Mouse (Mus musculus) thymus, postnatal 36 days (tissue): Measurements from ENCODE around the gene Bco1.

Source experiments
- DNase-seq, 2 experiments: peaks; one replicate each; pipeline ENCODE4 v3.0.0; 2022; ENCODE audit warnings: mixed read lengths in 2 of 2

Gene Bco1

DNA sequence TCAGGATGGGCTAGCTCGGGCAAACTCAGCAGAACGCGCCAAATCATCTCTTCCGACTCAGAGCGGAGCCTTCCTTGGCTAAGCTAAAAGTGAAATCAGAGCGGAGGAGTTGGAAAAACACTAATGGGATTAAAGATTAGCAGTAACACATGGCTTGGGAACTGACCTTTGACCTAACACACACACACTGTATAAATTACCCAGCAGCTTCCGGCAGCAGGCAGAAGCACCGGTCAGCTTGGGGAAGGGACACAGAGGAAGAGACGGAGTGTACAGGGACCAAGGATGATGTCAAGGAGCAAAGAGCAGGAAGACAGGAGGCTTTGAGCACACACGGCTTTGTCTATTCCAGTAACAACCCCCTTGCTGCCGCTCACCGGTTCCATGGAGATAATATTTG lies at the start of gene Bco1:
Gene Bco1, plus strand, starts transcription at position 208 of the 400 bp plus-strand sequence.
- no peak for DNase-seq

DNA sequence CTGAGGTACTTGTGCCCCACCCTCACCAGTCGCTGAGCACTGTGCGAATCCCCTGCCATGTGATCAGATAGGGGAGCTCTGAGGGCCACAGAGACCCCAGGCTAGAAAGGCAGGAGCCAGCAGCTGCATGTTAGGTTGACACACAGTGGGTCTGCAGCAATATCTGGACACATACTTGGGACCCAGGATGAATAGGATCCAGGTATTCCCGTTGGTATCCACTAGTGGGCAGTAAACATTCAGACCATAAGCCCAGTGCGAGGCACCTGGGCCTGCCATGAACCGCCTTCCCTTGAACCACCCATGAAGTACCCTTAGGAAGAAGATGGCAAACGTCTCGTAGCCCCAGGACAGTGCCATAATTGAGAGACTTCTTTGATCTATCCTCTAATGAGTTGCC lies 46.2 kb upstream of the Bco1 start:
- DNase-seq: no peak

GRCm38 (mm10) chr8:117050763-117051162 lies 44.9 kb upstream of the Bco1 start:
- DNase-seq: no peak

DNA sequence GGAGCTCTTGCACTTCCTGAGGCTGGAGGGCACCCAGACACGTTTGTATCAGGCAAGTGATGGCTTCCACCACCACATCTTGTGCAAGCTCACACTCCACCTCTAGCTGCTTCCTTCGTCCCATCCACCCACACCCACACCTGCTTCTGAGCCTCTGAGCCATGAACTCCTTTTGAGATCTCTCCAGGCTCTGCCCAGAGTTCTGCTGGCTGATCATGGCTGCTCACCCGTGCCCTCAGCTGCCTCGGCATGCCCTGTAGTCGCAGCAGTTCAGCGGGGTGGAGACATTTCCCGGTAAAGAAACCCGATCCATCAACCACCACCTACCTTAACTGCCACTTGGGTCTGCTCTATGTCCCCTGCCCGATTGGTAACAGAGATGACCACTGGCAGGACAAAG lies 44.3 kb upstream of the Bco1 start:
- no peak for DNase-seq

- peak; percentile 66 to 67 for DNase-seq
Measured at GRCm38 (mm10) chr8:117053135-117054079, 42.2 kb upstream of the Bco1 start.

DNA sequence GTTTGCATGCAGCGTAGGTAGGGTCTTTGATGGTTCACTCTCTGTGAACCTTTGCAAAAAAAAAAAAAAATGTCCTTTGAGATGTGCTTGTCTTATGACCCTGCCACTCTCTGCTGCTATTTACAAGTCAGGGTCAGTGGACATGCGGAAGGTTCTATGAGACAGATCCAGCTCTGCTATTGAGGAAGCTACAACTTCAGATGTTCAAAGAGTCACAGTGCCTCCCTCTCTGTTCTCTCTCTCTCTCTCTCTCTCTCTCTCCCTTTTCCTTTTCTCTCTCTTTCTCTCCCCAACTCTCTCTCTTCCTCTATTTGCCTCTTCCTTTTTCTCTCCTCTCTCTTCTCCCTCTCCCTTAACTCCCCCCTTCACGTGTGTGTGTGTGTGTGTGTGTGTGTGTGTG lies 41.5 kb upstream of the Bco1 start:
- DNase-seq: no peak

GRCm38 (mm10) chr8:117055097-117055496 lies 40.6 kb upstream of the Bco1 start:
- no peak for DNase-seq

GRCm38 (mm10) chr8:117059021-117059420 lies 36.6 kb upstream of the Bco1 start:
- no peak for DNase-seq

- DNase-seq: no peak
Measured at GRCm38 (mm10) chr8:117060306-117060705, 35.3 kb upstream of the Bco1 start.

- DNase-seq: no peak
Measured at GRCm38 (mm10) chr8:117061180-117061880, 34.3 kb upstream of the Bco1 start.

- no peak for DNase-seq
Measured at GRCm38 (mm10) chr8:117066955-117067354, 28.7 kb upstream of the Bco1 start.

- no peak for DNase-seq
Measured at GRCm38 (mm10) chr8:117067396-117067795, 28.3 kb upstream of the Bco1 start.

GRCm38 (mm10) chr8:117068294-117068693 lies 27.4 kb upstream of the Bco1 start:
- DNase-seq: no peak

- DNase-seq: no peak
Measured at GRCm38 (mm10) chr8:117069708-117070107, 25.9 kb upstream of the Bco1 start.

DNA sequence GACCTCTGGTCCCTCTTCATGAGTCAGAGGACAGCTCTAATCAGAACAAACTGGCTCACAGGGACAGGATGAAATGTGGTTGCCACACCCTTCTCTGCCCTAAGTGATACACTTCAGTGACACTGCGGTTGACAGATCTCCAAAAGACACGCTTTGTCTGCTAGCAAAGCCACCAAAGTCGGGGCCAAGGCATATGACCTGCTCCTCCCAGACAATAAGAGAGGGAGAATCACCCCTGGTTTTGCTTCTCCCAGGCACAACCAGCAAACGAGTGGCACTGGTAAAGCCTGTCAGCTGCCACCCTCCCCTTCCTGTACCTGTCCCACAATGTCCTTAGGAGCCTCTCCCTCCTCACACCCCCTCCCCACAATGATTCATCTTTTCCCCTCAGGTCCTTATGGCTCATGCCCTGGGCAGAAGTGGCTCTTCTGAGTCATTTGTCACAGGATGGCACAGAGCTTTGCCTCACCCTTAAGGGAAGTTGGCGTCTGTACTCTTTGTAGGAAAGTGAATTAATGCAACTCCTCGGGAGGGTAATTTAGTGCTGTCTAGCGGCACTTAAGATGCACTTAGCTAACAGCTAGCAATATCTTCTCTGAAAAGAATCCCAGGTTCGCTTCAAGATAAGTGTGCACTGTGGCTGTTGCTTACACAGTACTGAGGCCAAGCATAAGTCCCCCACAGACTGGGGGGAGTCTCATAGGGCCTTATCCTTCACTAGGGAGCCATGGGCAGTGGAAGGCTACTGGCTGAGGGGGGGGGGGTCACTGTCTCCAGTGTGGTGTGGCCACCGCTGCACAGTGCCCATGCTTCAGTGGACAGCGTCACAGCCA lies 21.1 kb upstream of the Bco1 start:
- no peak for DNase-seq

- DNase-seq: no peak
Measured at GRCm38 (mm10) chr8:117078367-117078926, 17.2 kb upstream of the Bco1 start.

DNA sequence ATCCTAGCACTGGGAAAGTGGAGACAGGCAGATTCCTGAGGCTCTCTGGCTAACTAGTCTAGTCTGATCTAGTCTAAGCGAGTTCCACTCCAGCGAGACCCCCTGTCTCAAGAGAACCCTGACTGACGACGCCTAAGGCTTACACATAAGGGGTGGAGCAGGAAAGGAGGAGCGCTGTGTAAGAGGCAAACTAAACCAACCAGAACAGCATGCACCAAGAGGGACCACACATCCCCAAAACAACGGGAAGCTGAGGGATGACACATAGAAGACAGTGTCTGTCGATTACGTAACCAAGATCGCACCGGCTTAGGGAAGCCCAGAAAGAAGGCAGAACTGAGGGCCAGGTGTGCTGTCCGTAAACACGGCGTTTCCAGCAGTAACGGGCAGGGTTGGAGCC lies 16.0 kb upstream of the Bco1 start:
- no peak for DNase-seq

DNA sequence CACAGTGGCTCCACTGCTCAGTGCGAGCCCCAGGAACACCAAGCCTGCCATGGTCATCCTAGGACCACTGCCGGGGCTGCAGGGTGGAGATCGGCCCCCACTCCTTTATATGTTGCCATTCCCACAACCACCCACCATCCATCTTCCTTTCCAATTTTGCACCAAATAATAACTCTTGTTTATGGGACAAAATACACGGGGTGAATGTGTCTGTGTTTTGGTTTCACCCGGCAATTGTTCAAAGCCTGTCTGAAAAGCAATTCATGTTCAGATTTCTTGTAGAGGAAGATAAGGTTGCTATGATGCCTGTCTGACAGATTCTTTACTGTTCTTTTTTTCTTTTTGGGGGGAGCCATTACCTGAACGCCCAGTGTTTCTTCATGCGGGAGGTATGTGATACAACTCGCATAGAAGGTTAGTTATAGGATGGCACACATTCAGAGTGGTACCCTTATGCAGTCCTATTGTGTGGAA lies 13.2 kb upstream of the Bco1 start, which contains the start of gene Pkd1l2:
Gene Pkd1l2, minus strand, starts transcription at position 51 of the 474 bp plus-strand sequence.
- no peak for DNase-seq

DNA sequence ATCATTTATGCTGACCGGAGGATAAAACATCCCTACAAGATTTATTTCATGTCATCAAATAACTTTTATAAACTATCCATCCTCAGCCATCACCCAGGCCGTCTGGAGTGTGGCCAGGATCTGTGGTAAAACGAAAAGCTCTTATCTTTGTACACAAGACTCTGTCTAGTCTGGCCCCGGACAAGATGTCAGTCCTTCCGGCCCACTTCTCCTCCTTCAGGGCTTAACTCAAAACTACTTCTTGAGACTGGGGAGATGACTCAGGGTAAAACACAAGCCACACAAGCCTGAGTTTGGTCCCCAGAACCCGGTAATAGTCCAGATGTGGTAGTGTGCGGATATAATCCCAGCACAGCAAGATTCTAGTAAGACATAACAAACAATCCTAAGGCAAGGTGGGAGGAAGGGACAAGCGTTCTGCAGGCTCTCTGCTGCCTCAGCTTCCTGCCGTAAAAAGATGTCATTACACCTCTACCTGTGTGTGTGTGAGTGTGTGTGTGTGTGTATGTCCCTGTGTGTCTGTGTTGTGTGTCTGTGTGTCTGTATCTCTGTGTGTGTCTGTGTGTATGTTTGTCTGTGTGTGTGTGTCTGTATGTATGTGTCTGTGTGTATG lies 12.6 kb upstream of the Bco1 start:
- DNase-seq: no peak

DNA sequence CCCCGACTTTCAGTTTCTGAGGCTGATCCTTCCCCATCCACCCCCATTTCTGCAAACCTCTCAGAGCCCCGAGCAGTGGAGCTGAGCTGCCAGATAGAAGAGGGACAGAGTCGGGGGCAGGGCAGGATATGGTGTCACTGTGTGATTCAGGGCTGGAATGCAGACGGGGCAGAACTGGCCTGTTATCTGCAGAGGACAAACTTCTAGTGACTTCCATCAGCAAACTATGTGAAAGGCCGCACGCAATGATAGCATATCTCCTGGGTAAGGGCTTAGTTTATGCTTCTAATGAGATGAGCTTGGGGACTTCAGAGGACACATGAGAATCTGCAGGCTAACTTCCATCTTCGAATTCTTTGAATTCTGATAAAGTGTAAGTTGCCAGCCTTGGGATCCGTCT lies 10.1 kb upstream of the Bco1 start:
- DNase-seq: no peak

DNA sequence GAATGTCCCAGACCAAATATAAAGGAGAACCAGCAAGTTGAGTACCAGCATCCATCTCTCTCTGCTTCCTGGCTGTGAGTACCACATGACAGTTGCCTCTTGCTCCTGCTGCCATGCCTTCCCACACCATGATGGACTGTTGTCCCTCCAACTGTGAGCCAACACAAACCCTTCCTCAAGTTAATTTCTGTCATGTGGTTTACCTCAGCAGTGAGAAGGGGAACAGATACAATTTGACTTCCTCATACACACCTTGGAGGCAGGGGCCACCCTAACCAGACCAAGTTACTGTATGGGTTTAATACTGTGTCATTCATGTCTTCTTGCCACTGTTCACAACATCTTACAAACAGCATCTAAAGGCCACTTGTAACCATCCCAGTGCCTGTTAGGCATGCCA lies 8.6 kb upstream of the Bco1 start:
- no peak for DNase-seq

DNA sequence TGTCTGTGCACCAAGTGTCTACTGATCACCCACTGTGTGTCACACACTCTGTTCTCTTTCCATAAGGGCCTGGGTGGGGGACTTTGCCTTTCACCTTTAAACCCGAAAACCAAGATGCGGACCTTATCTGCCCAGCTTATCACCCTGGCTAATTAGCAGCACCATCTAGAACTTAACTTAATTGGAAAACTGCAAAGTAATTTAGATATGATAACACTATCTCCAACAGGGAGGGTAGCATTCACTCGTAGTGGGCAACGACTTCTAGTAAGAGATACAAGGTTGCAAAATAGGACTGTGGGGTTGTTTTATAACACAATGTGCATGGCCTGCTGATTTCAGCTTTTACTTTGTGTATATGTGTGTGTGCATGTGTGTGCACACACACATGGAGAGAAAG lies 5.9 kb upstream of the Bco1 start:
- DNase-seq: no peak
